Mouse (Mus musculus) ES-Bruce4 (cell line): ENCODE measurements at regions not wholly inside any gene's neighbourhood (a gene's known extent, or its start where the extent isn't known, plus 50 kb on each side); places are given as distances from the start of the nearest gene placed in this dataset.

ENCODE experiments used
- H3K27ac ChIP-seq: 2 replicates; pipeline ENCODE4 v1.5.1; 2012; ENCODE audit warnings: low read length, inconsistent platforms; ENCODE audit not compliant: insufficient read depth
- H3K27me3 ChIP-seq: 2 replicates; pipeline ENCODE4 v1.6.1; 2012; ENCODE audit warnings: mild to moderate bottlenecking, low read length, inconsistent platforms; ENCODE audit not compliant: control insufficient read depth, poor library complexity, insufficient read depth, severe bottlenecking
- H3K36me3 ChIP-seq: 2 replicates; pipeline ENCODE4 v1.6.1; 2012; ENCODE audit warnings: inconsistent platforms, mild to moderate bottlenecking, low read length, moderate library complexity; ENCODE audit not compliant: control insufficient read depth, poor library complexity, insufficient read depth, severe bottlenecking
- H3K4me1 ChIP-seq: one replicate; pipeline ENCODE4 v1.8.1; 2011; ENCODE audit warnings: low read length; ENCODE audit not compliant: control insufficient read depth, insufficient read depth
- H3K4me3 ChIP-seq: 2 replicates; pipeline ENCODE4 v1.5.1; 2011; ENCODE audit warnings: low read depth, mild to moderate bottlenecking, low read length
- H3K9ac ChIP-seq: 2 replicates; pipeline ENCODE4 v1.6.1; 2012; ENCODE audit warnings: low read depth, mild to moderate bottlenecking, inconsistent platforms; ENCODE audit not compliant: poor library complexity, severe bottlenecking
- H3K9me3 ChIP-seq: replicated peaks from 2 replicates; pipeline ENCODE4 v1.6.1; 2012; ENCODE audit warnings: mild to moderate bottlenecking, low read length, inconsistent platforms; ENCODE audit not compliant: control insufficient read depth, poor library complexity, insufficient read depth, severe bottlenecking
- CTCF ChIP-seq: IDR thresholded peaks from one replicate; pipeline ENCODE4 v1.8.1; 2011; ENCODE audit warnings: low read depth, low read length
- EP300 ChIP-seq: IDR thresholded peaks from 2 replicates; pipeline ENCODE4 v1.6.1; 2011; ENCODE audit warnings: low read depth, low read length; ENCODE audit not compliant: insufficient read depth
- POLR2A ChIP-seq: IDR thresholded peaks from one replicate; pipeline ENCODE4 v1.8.1; 2011; ENCODE audit warnings: low read length; ENCODE audit not compliant: insufficient read depth

- Histone ChIP-seq H3K9me3 (no peaks in the 10 kb centered on the region), H3K27me3 (no peaks in the 10 kb centered on the region), H3K4me1 (no peaks in the 10 kb centered on the region), H3K36me3 (no peaks in the 10 kb centered on the region), H3K27ac (no peak overlapping the region), H3K9ac (no peak overlapping the region), H3K4me3 (no peak overlapping the region)
- TF ChIP-seq POLR2A (no peak), CTCF (no peak), EP300 (no peak)
Observed at GRCm38 (mm10) chr10:116655018-116655807, 73.9 kb upstream of the Cnot2 start.

- H3K27ac ChIP-seq = no peak overlapping the region
- TF ChIP-seq EP300 = no peak
- no peak for TF ChIP-seq POLR2A
- no peak for TF ChIP-seq CTCF
- no peak overlapping the region for H3K4me3 ChIP-seq
Observed at GRCm38 (mm10) chr10:116654091-116654490, 72.8 kb upstream of the Cnot2 start.

GRCm38 (mm10) chr10:116653511-116653945 is 72.2 kb upstream of the Cnot2 start:
- Histone ChIP-seq H3K9me3 (no peaks in the 10 kb centered on the region), H3K27ac (no peak overlapping the region), H3K27me3 (no peaks in the 10 kb centered on the region), H3K4me3 (no peak overlapping the region), H3K4me1 (no peaks in the 10 kb centered on the region), H3K9ac (no peak overlapping the region), H3K36me3 (no peaks in the 10 kb centered on the region)
- TF ChIP-seq CTCF = peak; percentile 38
- TF ChIP-seq EP300 = 0 out of 2 replicates have a peak, but pooled peaks have one; percentile 10
- no peak for TF ChIP-seq POLR2A

More at GRCm38 (mm10) chr10:116654091-116654490, 72.8 kb upstream of the Cnot2 start:
- Histone ChIP-seq H3K9me3 (no peaks in the 10 kb centered on the region), H3K9ac (no peak overlapping the region), H3K36me3 (no peaks in the 10 kb centered on the region), H3K4me1 (no peaks in the 10 kb centered on the region), H3K27me3 (no peaks in the 10 kb centered on the region)

- H3K4me3 ChIP-seq = no peak overlapping the region
- H3K27me3 ChIP-seq = no peaks in the 10 kb centered on the region
- H3K36me3 ChIP-seq = no peaks in the 10 kb centered on the region
- no peaks in the 10 kb centered on the region for H3K4me1 ChIP-seq
- H3K9ac ChIP-seq = no peak overlapping the region
- H3K27ac ChIP-seq = no peak overlapping the region
- TF ChIP-seq CTCF (no peak), EP300 (no peak), POLR2A (no peak)
- H3K9me3 ChIP-seq = no peaks in the 10 kb centered on the region
Observed at GRCm38 (mm10) chr10:116649287-116649686, 68.0 kb upstream of the Cnot2 start.

GRCm38 (mm10) chr10:116646035-116646434 is 64.7 kb upstream of the Cnot2 start:
- Histone ChIP-seq H3K9me3 (no peaks in the 10 kb centered on the region), H3K4me3 (no peak overlapping the region), H3K4me1 (no peaks in the 10 kb centered on the region), H3K27me3 (no peaks in the 10 kb centered on the region), H3K36me3 (no peaks in the 10 kb centered on the region), H3K9ac (no peak overlapping the region), H3K27ac (no peak overlapping the region)
- TF ChIP-seq EP300 (no peak), POLR2A (no peak), CTCF (no peak)

GRCm38 (mm10) chr10:116645631-116646030 is 64.3 kb upstream of the Cnot2 start:
- Histone ChIP-seq H3K4me3 (no peak overlapping the region), H3K9me3 (no peaks in the 10 kb centered on the region), H3K27ac (no peak overlapping the region), H3K36me3 (no peaks in the 10 kb centered on the region), H3K9ac (no peak overlapping the region), H3K27me3 (no peaks in the 10 kb centered on the region), H3K4me1 (no peaks in the 10 kb centered on the region)
- TF ChIP-seq CTCF (no peak), EP300 (no peak), POLR2A (no peak)
